Mouse (Mus musculus) kidney, adult 2 months (tissue): ENCODE data around the gene Rps2.

Source experiments
- CTCF ChIP-seq: fragments of 200-500 bp; conservative IDR thresholded peaks from 2 replicates; pipeline ENCODE4 v1.5.1; 2011; ENCODE audit warnings: low read depth, mild to moderate bottlenecking, control low read depth, low read length, moderate library complexity, mixed read lengths; ENCODE audit not compliant: insufficient read depth, insufficient read length
- POLR2A ChIP-seq: fragments of 200-500 bp; IDR thresholded peaks from one replicate; pipeline ENCODE4 v1.6.1; 2011; ENCODE audit warnings: low read depth, low read length, control low read depth

DNA sequence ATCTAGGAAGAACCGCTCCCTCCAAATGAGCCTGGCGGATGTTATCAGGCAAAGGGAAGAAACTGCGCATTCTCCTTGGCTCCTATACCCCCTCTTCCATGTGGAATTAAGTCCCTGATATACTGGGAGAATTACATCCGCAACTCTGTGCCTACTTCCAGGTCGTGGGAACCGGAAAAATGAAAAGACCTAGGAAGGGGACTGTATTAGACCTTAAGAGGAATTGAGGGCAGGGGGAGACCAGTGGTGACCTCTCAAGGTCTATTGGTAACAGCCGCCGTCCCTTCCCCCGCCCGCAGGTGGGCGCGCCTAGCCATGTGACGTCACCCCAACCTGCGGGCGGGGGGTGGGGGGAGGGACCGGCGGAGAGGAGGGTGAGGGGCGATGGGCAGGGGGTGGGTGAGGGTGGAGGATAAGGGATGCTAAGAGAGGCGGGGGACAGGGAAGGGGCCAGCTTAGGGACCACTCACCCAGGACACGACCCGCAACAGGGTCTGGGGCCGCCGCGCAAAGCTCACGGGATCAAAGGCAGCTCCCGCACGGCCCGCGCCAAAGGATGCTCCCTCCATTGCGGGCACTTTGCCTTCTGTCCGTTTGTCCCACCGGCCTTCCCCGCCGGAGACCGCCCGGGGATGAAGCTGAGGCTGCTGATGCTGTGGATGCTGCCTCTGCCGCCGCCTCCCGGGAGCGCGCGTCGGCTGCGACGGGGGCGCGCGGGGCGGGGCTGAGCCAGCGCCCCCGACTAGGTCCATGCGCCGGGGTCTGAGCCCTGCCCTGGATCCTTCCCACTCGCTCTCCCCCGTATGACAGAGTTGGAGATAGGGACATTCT is 28.4 kb upstream of the Rps2 start, which contains the start of gene Syngr3:
- TF ChIP-seq CTCF (no peak), POLR2A (no peak)
